Mouse (Mus musculus) forebrain, embryonic 14.5 days (tissue): ENCODE measurements at regions not wholly inside any gene's neighbourhood (a gene's known extent, or its start where the extent isn't known, plus 50 kb on each side); places are given as distances from the start of the nearest gene placed in this dataset.

ENCODE experiments used
- ATAC-seq: fragments of 200-750 bp; cut with Nextera tagmentation; 2 replicates; pipeline ENCODE4 v1.8.0; 2017; ENCODE audit warnings: mild to moderate bottlenecking, moderate library complexity
- DNase-seq: peaks from one replicate; pipeline ENCODE4 v3.0.0-alpha.2; 2015; ENCODE audit warnings: low spot score
- H3K27ac ChIP-seq: fragments of 300-500 bp; sonication (generic); 2 replicates; pipeline ENCODE4 v1.5.1; 2014; ENCODE audit warnings: low read depth, mild to moderate bottlenecking, control low read depth, low read length, moderate library complexity
- H3K27me3 ChIP-seq: fragments of 300-500 bp; sonication (generic); replicated peaks from 2 replicates; pipeline ENCODE4 v1.6.1; 2014; ENCODE audit warnings: low read length, control low read depth, mixed read lengths; ENCODE audit not compliant: control insufficient read depth, insufficient read depth
- H3K36me3 ChIP-seq: fragments of 300-500 bp; sonication (generic); 2 replicates; pipeline ENCODE4 v1.6.1; 2014; ENCODE audit warnings: low read length, control low read depth; ENCODE audit not compliant: control insufficient read depth, insufficient read depth
- H3K4me1 ChIP-seq: fragments of 300-500 bp; sonication (generic); 2 replicates; pipeline ENCODE4 v1.6.1; 2014; ENCODE audit warnings: antibody characterized with exemption, low read length, control low read depth; ENCODE audit not compliant: control insufficient read depth, insufficient read depth
- H3K4me2 ChIP-seq: fragments of 300-500 bp; sonication (generic); 2 replicates; pipeline ENCODE4 v1.6.1; 2014; ENCODE audit warnings: mild to moderate bottlenecking, control low read depth, low read length
- H3K4me3 ChIP-seq: fragments of 300-500 bp; sonication (generic); 2 replicates; pipeline ENCODE4 v1.5.1; 2014; ENCODE audit warnings: low read depth, low read length, control low read depth
- H3K9ac ChIP-seq: fragments of 300-500 bp; sonication (generic); 2 replicates; pipeline ENCODE4 v1.6.1; 2014; ENCODE audit warnings: mild to moderate bottlenecking, low read length, control low read depth, moderate library complexity
- H3K9me3 ChIP-seq: fragments of 300-500 bp; sonication (generic); replicated peaks from 2 replicates; pipeline ENCODE4 v1.6.1; 2016; ENCODE audit warnings: low read length, control low read depth, mixed read lengths; ENCODE audit not compliant: control insufficient read depth
- WGBS: fragments of 180-500 bp; shearing (Covaris S2); extraction: QIAGEN DNeasy Blood & Tissue Kit; methylation state at CpG from one replicate; pipeline ENCODE4 v1.1.7; 2014; 5-methylcytosine and 5-hydroxymethylcytosine counted together

- ATAC-seq = no peak
- Histone ChIP-seq H3K9ac (no peak overlapping the region), H3K4me1 (peaks cover 12% of the 10 kb centered on the region), H3K36me3 (no peaks in the 10 kb centered on the region), H3K4me2 (no peak overlapping the region), H3K9me3 (no peaks in the 10 kb centered on the region), H3K27me3 (no peaks in the 10 kb centered on the region), H3K4me3 (no peak overlapping the region), H3K27ac (no peak overlapping the region)
- WGBS = 16% methylated on average over 6 of the region's 6 CpGs
- DNase-seq = no peak
Measured at GRCm38 (mm10) chr4:105282681-105283462, 125.7 kb downstream of the Plpp3 start.

- H3K27ac ChIP-seq = no peak overlapping the region
- DNase-seq = no peak
- H3K36me3 ChIP-seq = no peaks in the 10 kb centered on the region
- H3K4me2 ChIP-seq = no peak overlapping the region
- ATAC-seq = no peak
- no peaks in the 10 kb centered on the region for H3K9me3 ChIP-seq
- H3K9ac ChIP-seq = no peak overlapping the region
- 95% methylated on average over 5 of the region's 5 CpGs for WGBS
- no peak overlapping the region for H3K4me3 ChIP-seq
- H3K27me3 ChIP-seq = no peaks in the 10 kb centered on the region
- peaks cover 12% of the 10 kb centered on the region for H3K4me1 ChIP-seq
Measured at GRCm38 (mm10) chr4:105285431-105286013, 128.4 kb downstream of the Plpp3 start.

GRCm38 (mm10) chr4:105286299-105286698, 129.2 kb downstream of the Plpp3 start:
- H3K4me3 ChIP-seq = no peak overlapping the region
- no peak overlapping the region for H3K27ac ChIP-seq
- ATAC-seq = no peak
- H3K4me1 ChIP-seq = peaks cover 12% of the 10 kb centered on the region
- H3K9me3 ChIP-seq = no peaks in the 10 kb centered on the region
- no peak overlapping the region for H3K4me2 ChIP-seq
- no peaks in the 10 kb centered on the region for H3K36me3 ChIP-seq
- DNase-seq = no peak
- WGBS = 97% methylated on average over 6 of the region's 6 CpGs
- H3K27me3 ChIP-seq = no peaks in the 10 kb centered on the region
- no peak overlapping the region for H3K9ac ChIP-seq

GRCm38 (mm10) chr4:105286809-105287208, 129.7 kb downstream of the Plpp3 start:
- WGBS = 92% methylated on average over 10 of the region's 10 CpGs
- no peaks in the 10 kb centered on the region for H3K9me3 ChIP-seq
- no peaks in the 10 kb centered on the region for H3K36me3 ChIP-seq
- no peak overlapping the region for H3K4me3 ChIP-seq
- no peak overlapping the region for H3K9ac ChIP-seq
- ATAC-seq (no peak), DNase-seq (no peak)
- H3K27ac ChIP-seq = no peak overlapping the region
- no peaks in the 10 kb centered on the region for H3K27me3 ChIP-seq
- H3K4me2 ChIP-seq = no peak overlapping the region
- H3K4me1 ChIP-seq = peaks cover 7% of the 10 kb centered on the region

- WGBS = 45% methylated on average over 7 of the region's 7 CpGs
- Histone ChIP-seq H3K9ac (no peak overlapping the region), H3K27me3 (no peaks in the 10 kb centered on the region)
Measured at GRCm38 (mm10) chr4:105287419-105287818, 130.3 kb downstream of the Plpp3 start.

GRCm38 (mm10) chr4:105289635-105290034, 132.5 kb downstream of the Plpp3 start:
- Histone ChIP-seq H3K9ac (no peak overlapping the region), H3K4me2 (no peak overlapping the region), H3K4me1 (no peaks in the 10 kb centered on the region), H3K4me3 (no peak overlapping the region), H3K9me3 (no peaks in the 10 kb centered on the region), H3K36me3 (no peaks in the 10 kb centered on the region), H3K27me3 (no peaks in the 10 kb centered on the region), H3K27ac (no peak overlapping the region)
- ATAC-seq (no peak), DNase-seq (no peak)
- WGBS = 63% methylated on average over 4 of the region's 4 CpGs

More at GRCm38 (mm10) chr4:105287419-105287818, 130.3 kb downstream of the Plpp3 start:
- ATAC-seq (no peak), DNase-seq (no peak)
- Histone ChIP-seq H3K4me1 (peaks cover under 1% of the 10 kb centered on the region), H3K4me3 (no peak overlapping the region), H3K36me3 (no peaks in the 10 kb centered on the region), H3K27ac (no peak overlapping the region), H3K9me3 (no peaks in the 10 kb centered on the region), H3K4me2 (no peak overlapping the region)

- peak; percentile 40; the same call in 1 of the 2 replicates for ATAC-seq
- 6% methylated on average over 11 of the region's 11 CpGs for WGBS
Measured at GRCm38 (mm10) chr4:105290847-105291475, 133.8 kb downstream of the Plpp3 start.

GRCm38 (mm10) chr4:105291503-105291902, 134.4 kb downstream of the Plpp3 start:
- H3K4me2 ChIP-seq = no peak overlapping the region
- no peaks in the 10 kb centered on the region for H3K4me1 ChIP-seq
- no peak overlapping the region for H3K9ac ChIP-seq
- no peaks in the 10 kb centered on the region for H3K9me3 ChIP-seq
- no peak overlapping the region for H3K27ac ChIP-seq
- H3K36me3 ChIP-seq = no peaks in the 10 kb centered on the region
- 0 out of 2 replicates have a peak, but pooled peaks have one; percentile 4 for ATAC-seq
- no peaks in the 10 kb centered on the region for H3K27me3 ChIP-seq
- H3K4me3 ChIP-seq = no peak overlapping the region
- no peak for DNase-seq
- 4% methylated on average over 1 of the region's 1 CpGs for WGBS

More at GRCm38 (mm10) chr4:105290847-105291475, 133.8 kb downstream of the Plpp3 start:
- peak; percentile 40 for DNase-seq
- Histone ChIP-seq H3K27me3 (no peaks in the 10 kb centered on the region), H3K4me1 (no peaks in the 10 kb centered on the region), H3K36me3 (no peaks in the 10 kb centered on the region), H3K9me3 (no peaks in the 10 kb centered on the region), H3K9ac (no peak overlapping the region), H3K4me2 (no peak overlapping the region), H3K27ac (no peak overlapping the region), H3K4me3 (no peak overlapping the region)

GRCm38 (mm10) chr4:105299358-105299757, 142.2 kb downstream of the Plpp3 start:
- no peaks in the 10 kb centered on the region for H3K27me3 ChIP-seq
- H3K27ac ChIP-seq = no peak overlapping the region
- no peak overlapping the region for H3K4me3 ChIP-seq
- DNase-seq = no peak
- WGBS = 90% methylated on average over 6 of the region's 6 CpGs
- no peak overlapping the region for H3K4me2 ChIP-seq
- H3K36me3 ChIP-seq = no peaks in the 10 kb centered on the region
- no peaks in the 10 kb centered on the region for H3K9me3 ChIP-seq
- ATAC-seq = no peak
- H3K4me1 ChIP-seq = no peaks in the 10 kb centered on the region
- no peak overlapping the region for H3K9ac ChIP-seq
